Mouse (Mus musculus) liver, embryonic 14.5 days (tissue): ENCODE results near the gene Gimap4. TPM values are rescaled to one million over a fixed set of nuclear protein-coding genes. Genes with fewer than 3 reads are reported as not detected.

ENCODE experiments used
- ATAC-seq: fragments of 200-750 bp; cut with Nextera tagmentation; 2 replicates; pipeline ENCODE4 v1.8.0; 2017; ENCODE audit warnings: moderate number of reproducible peaks, mild to moderate bottlenecking, moderate library complexity; ENCODE audit not compliant: insufficient read depth
- DNase-seq, 3 experiments: peaks; one replicate each; pipeline ENCODE4 v3.0.0-alpha.2; 2012 to 2013; ENCODE audit warnings: low read depth in 3 of 3, low spot score in 3 of 3
- H3K27ac ChIP-seq: fragments of 300-500 bp; sonication (generic); 2 replicates; pipeline ENCODE4 v1.5.1; 2014; ENCODE audit warnings: moderate library complexity, mild to moderate bottlenecking, control low read depth, inconsistent platforms
- H3K27me3 ChIP-seq: fragments of 300-500 bp; sonication (generic); 2 replicates; pipeline ENCODE4 v1.6.1; 2014; ENCODE audit warnings: mild to moderate bottlenecking, low read length, moderate library complexity; ENCODE audit not compliant: control insufficient read depth, insufficient read depth
- H3K36me3 ChIP-seq: fragments of 300-500 bp; sonication (generic); replicated peaks from 2 replicates; pipeline ENCODE4 v1.6.1; 2014; ENCODE audit warnings: low read depth; ENCODE audit not compliant: control insufficient read depth, insufficient read depth
- H3K4me1 ChIP-seq, 2 experiments: fragments of 200-500 bp in 1 of 2; fragments of 300-500 bp in 1 of 2; sonication (generic) in 1 of 2; replicated peaks; 2 replicates each; pipeline ENCODE4 v1.6.1; 2012 to 2014; ENCODE audit warnings: antibody characterized with exemption in 1 of 2, inconsistent platforms in 1 of 2, low read length in 1 of 2; ENCODE audit not compliant: control insufficient read depth in 2 of 2, insufficient read depth in 2 of 2
- H3K4me2 ChIP-seq: fragments of 300-500 bp; sonication (generic); 2 replicates; pipeline ENCODE4 v1.6.1; 2014; ENCODE audit warnings: low read depth, mild to moderate bottlenecking, control low read depth, moderate library complexity
- H3K4me3 ChIP-seq, 2 experiments: fragments of 200-500 bp in 1 of 2; fragments of 300-500 bp in 1 of 2; sonication (generic) in 1 of 2; 2 replicates each; pipeline ENCODE4 v1.5.1; 2012 to 2014; ENCODE audit warnings: low read depth in 2 of 2, low read length in 2 of 2, mild to moderate bottlenecking in 2 of 2, control low read depth in 1 of 2, inconsistent platforms in 1 of 2, moderate library complexity in 1 of 2; ENCODE audit not compliant: insufficient read depth in 1 of 2
- H3K9ac ChIP-seq: fragments of 300-500 bp; sonication (generic); replicated peaks from 2 replicates; pipeline ENCODE4 v1.6.1; 2014; ENCODE audit warnings: mild to moderate bottlenecking, control low read depth, moderate library complexity
- H3K9me3 ChIP-seq: fragments of 300-500 bp; sonication (generic); 2 replicates; pipeline ENCODE4 v1.6.1; 2016; ENCODE audit warnings: low read length, mixed read lengths; ENCODE audit not compliant: control insufficient read depth
- CTCF ChIP-seq: IDR thresholded peaks from 2 replicates; pipeline ENCODE4 v1.5.1; 2016; ENCODE audit warnings: antibody characterized with exemption, low read depth, control low read depth
- EP300 ChIP-seq: IDR thresholded peaks from 2 replicates; pipeline ENCODE4 v1.6.1; 2016; ENCODE audit warnings: antibody characterized with exemption, low read depth
- WGBS: fragments of 180-500 bp; shearing (Covaris S2); extraction: QIAGEN DNeasy Blood & Tissue Kit; methylation state at CpG from one replicate; pipeline ENCODE4 v1.1.7; 2014; ENCODE audit not compliant: insufficient replicate concordance; 5-methylcytosine and 5-hydroxymethylcytosine counted together
- polyA plus RNA-seq, 2 experiments: library from polyadenylated mRNA; depleted of rRNA in 1 of 2; stranded (reverse) in 1 of 2; unstranded in 1 of 2; fragments of >200 nt; fragmentation: Nextera tagmentation in 1 of 2; extraction: Ambion mirVana in 1 of 2; gene quantifications; 2 replicates each; pipeline versions ENCODE4 v1.2.1 to v1.2.3; 2012 to 2014

The Gimap4 gene
- 5.0 and 6.2 TPM in 2 replicates for polyA plus RNA-seq (2012; rRNA removed)
- 8.3 and 8.8 TPM in 2 replicates for polyA plus RNA-seq (2014; fragmentation: Nextera tagmentation; extraction: Ambion mirVana)

GRCm38 (mm10) chr6:48684319-48684718, at the start of gene Gimap4:
TSS of gene Gimap4 (plus strand) at chr6:48684549.
- peaks cover 0 to 7% of the 10 kb centered on the region in 2 experiments; a peak in 1 of 4 replicates for H3K4me1 ChIP-seq
- no peak within 1 kb of the TSS for H3K4me2 ChIP-seq
- ATAC-seq (no peak), DNase-seq (no peak)
- H3K27ac ChIP-seq = no peak within 1 kb of the TSS
- H3K4me3 ChIP-seq = no peak within 1 kb of the TSS
- H3K9me3 ChIP-seq = no peaks in the 10 kb centered on the region
- WGBS = 35% methylated on average over 5 of the region's 5 CpGs
- no peak for TF ChIP-seq CTCF
- TF ChIP-seq EP300 = no peak
- no peaks in the 10 kb centered on the region for H3K36me3 ChIP-seq
- no peaks in the 10 kb centered on the region for H3K27me3 ChIP-seq
- H3K9ac ChIP-seq = no peak within 1 kb of the TSS

DNA sequence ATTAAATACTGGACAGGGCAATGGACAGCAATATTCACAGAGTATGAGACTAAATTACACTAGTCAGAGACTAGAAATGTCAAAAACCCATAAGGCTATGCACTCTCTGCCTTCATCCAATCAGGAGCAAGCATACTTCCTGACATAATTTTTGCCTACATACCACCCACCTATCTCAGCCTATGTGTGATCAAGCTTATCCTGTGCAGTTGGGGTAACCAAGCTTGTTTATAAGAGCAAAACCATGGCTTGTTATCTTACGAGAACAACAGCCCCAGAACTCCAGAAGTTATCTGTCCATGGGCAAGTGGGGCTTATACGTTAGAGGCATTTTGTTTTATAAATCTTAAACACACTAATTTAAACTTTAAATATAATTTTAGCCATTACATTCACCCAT, 49.2 kb upstream of the Gimap4 start:
- no peak overlapping the region for H3K9ac ChIP-seq
- no peaks in the 10 kb centered on the region for H3K9me3 ChIP-seq
- H3K4me2 ChIP-seq = no peak overlapping the region
- peaks cover 0 to 3% of the 10 kb centered on the region in 2 experiments; a peak in 1 of 4 replicates for H3K4me1 ChIP-seq
- no peaks in the 10 kb centered on the region for H3K27me3 ChIP-seq
- H3K4me3 ChIP-seq = no peak overlapping the region
- 14% methylated on average over 2 of the region's 2 CpGs for WGBS
- DNase-seq = no peak
- ATAC-seq = peak; percentile 56; the same call in 1 of the 2 replicates
- no peak overlapping the region for H3K27ac ChIP-seq
- TF ChIP-seq EP300 (no peak), CTCF (no peak)
- H3K36me3 ChIP-seq = no peaks in the 10 kb centered on the region

GRCm38 (mm10) chr6:48636515-48636914, 47.8 kb upstream of the Gimap4 start:
- no peak overlapping the region for H3K9ac ChIP-seq
- TF ChIP-seq EP300 (no peak), CTCF (no peak)
- no peak for DNase-seq
- no peak overlapping the region for H3K4me2 ChIP-seq
- no peak overlapping the region for H3K27ac ChIP-seq
- peaks cover 0 to 3% of the 10 kb centered on the region in 2 experiments; a peak in 1 of 4 replicates for H3K4me1 ChIP-seq
- no peaks in the 10 kb centered on the region for H3K36me3 ChIP-seq
- no peak for ATAC-seq
- H3K4me3 ChIP-seq = no peak overlapping the region
- H3K27me3 ChIP-seq = no peaks in the 10 kb centered on the region
- 57% methylated on average over 6 of the region's 6 CpGs for WGBS
- H3K9me3 ChIP-seq = no peaks in the 10 kb centered on the region

DNA sequence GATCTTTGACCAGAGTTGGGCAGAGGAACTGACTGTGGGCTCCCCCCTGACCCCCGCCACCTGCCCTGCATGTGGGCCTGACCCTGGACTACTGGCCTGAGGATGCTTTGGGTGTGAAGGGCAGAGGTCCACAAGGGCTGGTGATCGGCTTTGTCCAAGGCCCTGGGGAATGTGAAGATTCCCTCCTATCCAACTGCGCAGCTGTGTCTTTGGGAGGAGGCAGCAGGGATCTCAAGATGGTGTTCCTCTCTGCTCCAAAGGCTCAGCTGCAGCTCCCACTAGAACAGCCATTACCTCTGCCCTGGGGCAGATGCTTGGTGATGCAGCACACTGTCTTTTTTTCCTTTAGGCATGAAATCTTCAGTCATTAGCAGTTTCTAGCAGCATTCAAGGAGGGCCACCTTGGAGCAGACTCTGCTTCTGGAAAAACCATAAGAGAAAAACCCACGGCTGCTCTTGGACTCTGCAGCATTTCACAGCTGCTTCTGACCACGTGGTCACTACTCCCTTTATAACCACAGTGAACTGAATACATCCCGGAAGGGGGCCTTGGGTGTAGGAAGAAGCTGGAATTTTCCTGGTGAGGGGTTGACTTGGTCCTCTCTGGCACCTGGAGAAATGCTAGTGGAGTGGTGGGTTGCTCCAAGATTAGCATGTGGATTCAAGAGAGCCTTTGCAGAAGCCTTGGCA, 46.4 kb upstream of the Gimap4 start:
- H3K4me1 ChIP-seq = peaks cover 0 to 3% of the 10 kb centered on the region in 2 experiments; a peak in 1 of 4 replicates
- 62% methylated on average over 6 of the region's 6 CpGs for WGBS

GRCm38 (mm10) chr6:48638553-48638952, 45.8 kb upstream of the Gimap4 start:
- 44% methylated on average over 2 of the region's 2 CpGs for WGBS
- no peak for DNase-seq
- TF ChIP-seq CTCF = no peak
- TF ChIP-seq EP300 = no peak

More for the DNA sequence above, 46.4 kb upstream of the Gimap4 start:
- no peak for DNase-seq
- Histone ChIP-seq H3K36me3 (no peaks in the 10 kb centered on the region), H3K27ac (no peak overlapping the region), H3K9me3 (no peaks in the 10 kb centered on the region), H3K27me3 (no peaks in the 10 kb centered on the region), H3K4me3 (no peak overlapping the region), H3K9ac (no peak overlapping the region), H3K4me2 (no peak overlapping the region)
- ATAC-seq = no peak
- TF ChIP-seq EP300 (no peak), CTCF (no peak)

More at GRCm38 (mm10) chr6:48638553-48638952, 45.8 kb upstream of the Gimap4 start:
- Histone ChIP-seq H3K27ac (no peak overlapping the region), H3K27me3 (no peaks in the 10 kb centered on the region), H3K36me3 (no peaks in the 10 kb centered on the region), H3K9me3 (no peaks in the 10 kb centered on the region), H3K4me1 (peaks cover 0 to 3% of the 10 kb centered on the region in 2 experiments; a peak in 1 of 4 replicates), H3K4me2 (no peak overlapping the region), H3K9ac (no peak overlapping the region), H3K4me3 (no peak overlapping the region)
- no peak for ATAC-seq
